Mouse (Mus musculus) ovary, postnatal 10 days (tissue): ENCODE measurements around the gene Cfap52.

Experiments
- DNase-seq: peaks from one replicate; pipeline ENCODE4 v3.0.0; 2022; ENCODE audit warnings: low spot score

Cfap52 gene

DNA sequence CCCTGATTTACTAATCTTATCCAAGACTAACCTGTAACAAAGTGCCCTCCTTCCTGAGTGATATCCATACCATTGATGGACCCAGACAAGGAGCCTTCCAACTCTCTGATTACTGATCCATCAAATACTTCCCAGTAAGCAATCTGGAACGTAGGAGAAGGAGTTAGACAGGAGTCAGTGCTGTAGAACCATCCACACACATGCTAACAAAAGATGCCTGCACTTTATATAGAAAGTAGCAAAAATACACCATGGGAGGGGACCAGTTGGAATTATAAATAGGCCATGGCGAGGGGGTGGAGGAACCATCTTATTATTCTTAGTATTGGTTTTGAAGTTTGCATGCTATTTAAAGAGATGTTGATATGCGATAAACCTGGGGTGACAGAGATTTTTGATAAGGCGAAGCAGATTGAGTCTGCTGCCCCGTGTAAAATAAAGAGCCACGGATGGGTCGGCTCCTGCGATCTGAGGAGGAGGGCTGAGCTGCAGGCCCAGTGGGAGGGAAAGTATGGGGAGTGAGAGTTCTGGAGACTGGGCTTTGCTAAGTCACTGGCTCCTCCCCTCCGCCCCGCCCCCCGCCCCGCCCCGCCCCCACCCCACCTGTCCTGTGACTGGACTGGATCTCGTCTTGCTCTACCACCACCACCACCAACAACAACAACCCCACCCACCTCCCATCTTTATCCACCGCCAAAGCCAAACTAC is 38.9 kb downstream of the Cfap52 start:
- DNase-seq = no peak

DNA sequence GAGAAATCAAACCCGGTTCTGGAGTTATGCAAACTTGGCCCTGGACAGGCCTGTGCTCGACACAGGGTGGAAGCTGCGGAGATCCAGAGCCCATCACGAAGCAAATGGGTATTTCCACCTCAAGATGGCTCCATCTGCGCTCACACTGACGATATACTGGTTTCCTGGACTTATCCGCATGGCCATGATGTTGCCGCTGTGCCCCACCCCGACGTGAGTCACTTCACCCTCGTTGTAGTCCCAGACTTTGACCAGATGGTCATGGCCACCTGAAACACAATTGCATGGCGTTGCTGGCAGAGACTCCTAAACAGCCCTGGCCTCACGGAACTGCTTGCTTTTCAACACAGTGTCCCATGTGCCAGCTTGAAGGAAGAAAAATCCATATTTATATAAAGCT is 40.5 kb downstream of the Cfap52 start:
- DNase-seq = no peak

DNA sequence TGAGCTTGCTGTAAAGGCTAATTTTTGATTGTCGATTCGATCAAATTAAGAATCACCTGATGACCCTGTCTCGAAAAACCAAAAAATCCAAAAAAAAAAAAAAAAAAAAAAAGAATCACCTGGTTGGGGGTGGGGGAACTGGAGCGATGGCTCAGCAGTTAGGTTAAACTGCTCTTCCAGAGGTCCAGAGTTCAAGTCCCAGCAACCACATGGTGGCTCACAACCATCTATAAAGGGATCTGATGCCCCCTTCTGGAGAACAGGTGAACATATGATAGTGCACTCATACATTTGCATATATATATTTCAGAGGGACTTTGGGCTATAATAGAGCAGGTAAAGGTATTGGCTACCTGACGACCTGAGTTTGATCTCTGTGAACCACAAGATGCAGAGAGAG is 41.7 kb downstream of the Cfap52 start:
- DNase-seq = no peak

DNA sequence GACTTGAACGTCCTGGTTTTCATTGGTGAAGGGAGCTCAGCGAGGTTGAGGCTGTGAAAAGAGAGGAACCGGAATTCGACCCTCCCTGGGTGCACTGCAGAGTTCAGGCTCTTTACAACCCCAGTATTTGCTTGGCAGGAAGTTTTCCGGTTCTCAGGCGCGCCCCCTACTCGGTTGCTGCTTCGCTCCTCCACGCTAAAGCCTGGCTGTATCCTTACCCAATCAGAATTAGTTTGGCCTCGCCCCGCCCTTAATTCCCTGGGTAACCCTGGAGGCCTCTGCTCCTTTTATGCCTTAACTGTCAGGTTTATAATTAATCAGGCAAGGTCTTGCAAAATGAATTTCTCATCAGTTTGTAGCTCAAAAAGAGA is 42.7 kb downstream of the Cfap52 start:
- DNase-seq = peak; percentile 35

DNA sequence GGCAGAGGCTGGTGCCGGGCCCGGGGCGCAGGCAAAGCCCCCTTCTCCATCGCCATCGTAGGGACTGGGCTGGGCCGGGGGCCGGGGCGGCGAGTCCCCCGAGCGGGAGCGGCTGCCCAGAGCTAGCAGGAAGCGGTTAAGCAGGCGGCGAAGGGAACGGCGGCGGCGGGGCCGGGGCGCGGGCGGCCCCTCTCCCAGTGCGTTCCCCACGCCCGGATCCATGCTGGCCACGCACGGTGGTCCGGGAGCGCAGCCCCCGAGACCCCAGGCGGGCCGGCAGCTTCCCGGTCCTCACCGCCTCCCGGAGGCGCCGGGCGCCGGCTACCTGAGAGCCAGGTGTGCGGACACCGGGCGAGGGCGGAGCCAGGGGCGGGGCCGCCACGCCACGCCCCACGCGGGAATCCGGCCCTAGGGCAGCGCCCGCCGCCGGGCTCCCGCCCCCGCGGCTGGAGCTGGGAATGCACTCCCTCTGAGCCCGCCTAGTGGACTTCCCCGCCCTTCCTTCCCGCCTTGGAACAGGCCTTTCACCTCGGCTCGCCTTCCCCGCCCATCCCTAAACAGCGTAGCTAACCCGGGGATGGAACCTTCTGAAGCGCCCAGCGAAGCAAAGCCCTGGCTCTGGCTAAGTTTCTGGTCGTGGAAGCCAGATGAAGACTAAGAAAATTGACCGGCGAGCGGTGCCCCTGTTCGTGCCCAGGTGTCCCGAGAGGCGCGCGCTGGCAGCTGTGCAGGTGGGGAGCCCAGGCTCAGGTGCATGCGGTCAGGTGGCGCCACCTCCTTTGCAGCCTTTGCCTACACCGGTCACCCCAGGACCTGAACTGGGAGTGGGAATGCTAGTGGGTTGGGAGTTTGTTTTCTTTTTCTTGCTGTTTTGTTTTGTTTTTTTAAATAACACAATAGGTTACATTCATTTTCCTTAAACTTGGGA is 43.4 kb downstream of the Cfap52 start, which contains the start of gene Usp43:
Gene Usp43, minus strand, starts transcription at position 327 of the 928 bp plus-strand sequence.
- DNase-seq = peak; percentile 20

DNA sequence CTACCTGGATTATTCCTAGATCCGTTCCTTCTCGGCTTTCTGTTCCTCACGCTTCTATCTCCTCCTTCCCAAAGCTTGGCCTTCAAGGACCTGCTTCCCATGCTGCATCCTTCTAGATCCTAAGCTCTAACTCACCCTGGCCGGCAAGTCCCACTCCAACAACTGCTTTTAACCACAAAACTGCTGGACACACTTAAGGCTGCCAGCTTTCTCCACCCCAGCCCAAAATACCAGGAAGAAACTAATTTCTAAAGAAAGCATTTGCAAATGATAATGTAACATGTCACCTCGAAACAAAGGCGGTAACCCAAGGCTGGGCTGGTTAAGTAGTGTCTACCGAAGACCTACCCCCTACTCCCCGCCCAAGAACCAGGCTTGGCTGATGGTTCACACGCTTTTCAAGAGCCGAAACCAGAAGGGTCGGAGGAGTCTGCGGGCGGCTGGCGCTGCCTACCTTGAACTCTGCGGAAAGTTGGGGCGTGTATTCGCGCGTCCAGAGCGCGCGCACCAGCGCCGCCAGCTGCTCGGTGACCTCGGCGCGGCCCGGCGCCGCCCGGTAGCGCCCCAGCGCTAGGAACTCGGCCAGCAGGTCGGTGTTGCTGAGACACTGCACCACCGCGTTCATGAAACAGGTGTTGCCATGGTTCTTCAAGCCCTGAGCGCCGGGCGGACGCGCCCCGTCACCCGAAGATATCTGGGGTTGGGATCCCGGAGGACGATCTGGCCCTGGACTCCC is 44.2 kb downstream of the Cfap52 start:
- DNase-seq = peak; percentile 21

DNA sequence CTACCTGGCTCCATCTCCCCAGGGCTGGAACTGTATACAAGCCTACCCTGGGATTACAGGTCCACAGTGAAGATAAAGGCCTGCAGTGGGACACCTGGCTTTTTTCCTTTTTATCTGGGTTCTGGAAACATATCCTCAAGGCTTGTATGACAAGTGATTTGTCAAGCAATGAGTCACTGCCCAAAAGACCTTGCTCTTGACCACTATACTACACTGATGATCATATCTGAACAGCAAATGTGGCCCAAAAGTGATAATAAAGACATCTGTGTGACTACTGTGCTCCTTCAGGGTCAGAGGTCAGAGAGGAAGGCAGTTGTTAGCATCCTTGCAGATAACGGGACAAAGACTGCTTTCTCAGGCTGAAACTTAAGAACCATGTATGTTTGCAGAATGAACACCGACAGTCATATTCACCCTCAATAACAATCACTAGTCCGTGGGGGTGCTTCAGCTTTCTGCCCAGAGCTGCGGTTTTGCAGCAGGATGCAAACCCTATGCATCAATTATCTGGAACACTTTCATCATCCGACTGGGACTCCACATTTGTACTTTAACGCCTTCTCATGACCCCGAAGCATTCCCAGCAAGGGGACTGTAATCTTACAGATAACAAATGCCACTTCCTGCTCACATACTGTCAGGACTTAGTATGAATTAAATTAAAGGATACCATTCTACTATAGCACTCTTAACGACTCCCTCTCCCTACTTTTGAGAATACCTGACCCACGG is 45.1 kb downstream of the Cfap52 start:
- DNase-seq = no peak

DNA sequence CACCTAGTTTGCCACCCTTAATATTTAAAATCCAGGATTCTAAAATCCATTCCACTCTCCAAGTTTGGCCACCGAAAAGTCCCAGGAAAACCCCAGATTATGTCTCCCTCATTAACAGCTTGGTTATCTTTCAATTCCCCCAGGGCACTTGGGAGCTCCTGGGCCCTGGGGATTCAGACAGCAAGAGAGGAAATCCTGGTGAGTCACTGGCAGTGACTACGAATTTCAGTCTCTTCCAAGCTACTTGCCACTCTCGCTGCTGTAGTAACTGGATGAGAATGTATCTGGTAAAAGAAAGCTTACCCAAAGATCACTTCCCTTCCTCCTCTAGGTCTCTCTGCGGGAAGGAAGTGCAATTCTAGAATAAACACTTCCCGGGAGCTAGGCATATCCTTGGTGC is 45.9 kb downstream of the Cfap52 start:
- no peak for DNase-seq

DNA sequence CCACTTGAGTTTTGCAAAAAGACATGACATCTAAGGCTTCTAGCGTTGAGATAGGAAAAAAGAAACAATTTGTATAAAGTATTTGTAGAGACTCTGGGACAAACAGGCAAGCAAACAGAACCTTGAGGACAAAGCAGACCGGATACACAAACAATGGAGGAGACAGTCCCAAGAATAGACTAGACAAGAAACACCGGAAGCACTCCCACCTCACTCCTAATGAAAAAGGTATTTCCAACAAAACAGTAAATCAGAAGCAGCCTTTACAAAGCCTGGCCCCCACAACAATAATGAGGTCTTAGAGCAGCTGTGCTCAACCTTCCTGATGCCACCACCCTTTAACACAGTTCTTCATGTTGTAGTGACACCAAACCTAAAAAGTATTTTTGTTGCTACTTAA is 48.3 kb downstream of the Cfap52 start:
- no peak for DNase-seq

DNA sequence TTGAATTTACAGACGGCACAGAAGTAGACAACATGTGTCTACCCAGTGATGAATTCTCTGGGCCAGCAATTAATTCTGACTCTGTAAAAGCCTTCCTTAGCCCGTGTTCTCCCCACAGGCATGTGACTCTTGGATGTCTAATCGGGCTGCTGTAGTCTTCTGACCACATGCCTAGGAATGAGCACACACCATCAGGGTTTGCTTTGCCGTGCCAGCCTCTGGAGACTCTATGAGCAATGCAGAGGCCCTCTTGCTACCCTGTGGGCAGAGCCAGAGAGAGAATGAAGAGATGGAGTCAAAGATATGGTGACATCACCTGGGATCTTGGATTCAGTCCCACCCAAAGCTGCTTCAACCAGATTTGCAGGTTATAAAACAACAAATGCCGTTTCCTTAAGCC is 54.4 kb downstream of the Cfap52 start:
- DNase-seq = no peak

DNA sequence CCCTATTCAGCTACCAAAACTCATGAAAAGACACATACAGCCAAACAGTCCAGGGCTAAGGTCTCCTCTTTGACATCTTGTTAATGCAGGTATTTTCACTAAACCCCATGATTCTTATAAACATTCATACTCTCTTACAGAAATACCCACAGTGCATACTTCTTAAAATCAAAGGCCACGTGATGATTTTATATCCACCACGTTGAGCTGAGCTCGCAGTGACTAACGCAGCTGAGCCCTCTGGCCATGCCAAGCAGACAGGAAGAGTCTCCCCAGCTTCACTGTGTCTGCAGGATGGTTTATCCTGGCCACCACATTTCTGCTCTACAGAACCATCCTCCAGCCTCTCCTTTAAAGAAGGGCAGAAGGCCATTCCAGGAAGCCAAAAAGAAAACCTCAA is 61.7 kb downstream of the Cfap52 start:
- DNase-seq = no peak

DNA sequence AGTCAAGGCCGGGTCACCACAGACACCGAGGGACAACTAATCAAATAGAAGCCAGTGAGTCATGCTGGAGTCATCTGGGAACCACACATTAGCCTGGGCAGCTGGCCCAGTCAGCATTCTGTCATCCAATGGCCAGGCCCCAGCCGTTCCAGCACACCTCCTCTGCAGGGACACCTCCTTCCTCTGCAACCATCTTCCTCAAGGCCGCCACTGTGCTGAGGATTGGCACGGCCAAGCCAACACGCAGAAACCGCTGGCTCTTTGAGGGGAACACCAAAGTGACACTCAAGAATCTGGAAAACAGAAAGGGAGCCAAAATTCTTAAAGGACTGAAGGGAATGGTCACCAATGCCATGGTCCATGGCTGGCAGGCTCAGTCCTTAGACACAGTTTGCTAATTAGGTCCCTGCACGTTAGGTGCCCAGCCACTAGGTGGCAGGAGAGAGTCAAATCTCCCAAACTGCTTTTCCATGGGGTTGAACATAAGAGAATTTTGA is 68.3 kb downstream of the Cfap52 start:
- DNase-seq = peak; percentile 24

DNA sequence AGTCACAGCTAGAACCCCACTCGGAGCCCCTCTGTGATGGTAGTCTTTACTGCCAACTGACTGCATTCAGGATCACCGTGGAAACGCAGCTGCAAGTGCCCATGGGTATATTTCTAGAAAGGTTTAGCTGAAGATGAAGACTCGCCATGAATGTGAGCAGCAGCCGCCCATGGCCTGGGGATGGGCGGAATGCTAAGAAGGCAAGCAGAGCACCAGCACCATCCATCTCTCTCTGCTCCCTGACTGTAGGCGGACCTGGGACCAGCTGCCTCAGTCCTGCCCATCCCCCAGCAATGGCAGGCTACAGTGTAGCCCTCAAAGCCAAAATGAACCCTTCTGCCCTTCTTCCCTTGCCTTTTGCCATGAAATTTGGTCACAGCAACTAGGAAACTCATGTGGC is 69.8 kb downstream of the Cfap52 start:
- DNase-seq = no peak

DNA sequence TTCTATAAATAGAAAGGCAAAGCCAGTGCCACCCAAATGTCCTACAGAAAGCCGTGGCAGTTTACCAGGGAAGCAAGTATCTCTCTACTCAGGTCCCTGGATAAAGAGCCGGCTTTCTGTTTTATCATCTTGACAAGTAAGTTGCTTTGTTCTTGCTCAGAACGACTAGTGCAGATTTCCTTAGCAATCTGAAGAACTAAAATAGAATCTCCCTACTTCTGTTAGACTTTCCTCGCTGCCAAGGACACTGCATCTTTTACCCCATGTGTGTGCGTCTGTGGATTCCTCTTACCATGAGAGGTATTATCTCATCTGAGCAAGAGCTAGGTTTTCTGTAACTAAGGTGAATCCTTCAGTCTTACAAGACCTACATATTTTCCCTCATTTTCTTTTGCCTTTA is 76.9 kb downstream of the Cfap52 start:
- no peak for DNase-seq

DNA sequence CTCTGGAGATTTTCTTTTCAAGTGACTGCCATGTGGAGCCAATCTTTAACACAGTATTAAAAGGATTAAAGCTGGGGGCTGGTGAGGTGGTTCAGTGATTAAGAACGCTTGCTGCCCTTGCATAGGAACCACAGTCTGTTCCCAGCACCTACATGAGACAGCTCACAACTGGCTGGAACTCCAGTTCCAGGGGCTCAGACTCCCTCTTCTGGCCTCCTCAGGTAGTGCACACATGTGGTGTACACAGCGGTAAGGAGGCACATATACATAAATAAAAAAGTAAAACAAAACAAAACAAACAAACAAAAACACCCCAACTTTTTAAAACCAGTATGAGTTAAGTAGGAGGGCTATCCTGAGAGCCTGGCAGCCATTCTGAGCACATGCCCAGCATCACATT is 79.5 kb downstream of the Cfap52 start:
- no peak for DNase-seq
